Mouse (Mus musculus) C2C12 (cell line): ENCODE measurements around the gene Gsk3b.

Source experiments
- CTCF ChIP-seq: IDR thresholded peaks from one replicate; pipeline ENCODE4 v1.5.1; 2011; ENCODE audit not compliant: control insufficient read depth, insufficient read depth, insufficient read length
- MAX ChIP-seq: IDR thresholded peaks from one replicate; pipeline ENCODE4 v1.6.1; 2011; ENCODE audit warnings: mild to moderate bottlenecking, control low read depth

- TF ChIP-seq CTCF: no peak
- TF ChIP-seq MAX: no peak
Observed at GRCm38 (mm10) chr16:38280951-38281350, 192.2 kb downstream of the Gsk3b start.
